Mouse (Mus musculus) stomach, embryonic 14.5 days (tissue): Measurements from ENCODE around the gene 4930522H14Rik. TPM values are rescaled to one million over a fixed set of nuclear protein-coding genes. Genes with fewer than 3 reads are reported as not detected.

Source experiments
- ATAC-seq: fragments of 200-750 bp; cut with Nextera tagmentation; 2 replicates; pipeline ENCODE4 v1.8.0; 2017; ENCODE audit warnings: low read depth, moderate TSS enrichment; ENCODE audit not compliant: insufficient number of reproducible peaks, insufficient read depth, low FRiP score
- H3K27ac ChIP-seq: fragments of 300-500 bp; sonication (generic); 2 replicates; pipeline ENCODE4 v1.5.1; 2014; ENCODE audit warnings: mild to moderate bottlenecking, low read length, moderate library complexity, mixed read lengths
- H3K27me3 ChIP-seq: fragments of 300-500 bp; sonication (generic); 2 replicates; pipeline ENCODE4 v1.6.1; 2014; ENCODE audit warnings: low read length, control low read depth, mixed read lengths; ENCODE audit not compliant: control insufficient read depth, insufficient read depth
- H3K36me3 ChIP-seq: fragments of 300-500 bp; sonication (generic); 2 replicates; pipeline ENCODE4 v1.6.1; 2014; ENCODE audit warnings: mild to moderate bottlenecking, control low read depth, low read length, moderate library complexity, mixed read lengths; ENCODE audit not compliant: control insufficient read depth, insufficient read depth
- H3K4me1 ChIP-seq: fragments of 300-500 bp; sonication (generic); 2 replicates; pipeline ENCODE4 v1.6.1; 2014; ENCODE audit warnings: low read length, control low read depth, mixed read lengths; ENCODE audit not compliant: control insufficient read depth, insufficient read depth
- H3K4me2 ChIP-seq: fragments of 300-500 bp; sonication (generic); replicated peaks from 2 replicates; pipeline ENCODE4 v1.6.1; 2014; ENCODE audit warnings: low read depth, low read length, control low read depth
- H3K4me3 ChIP-seq: fragments of 300-500 bp; sonication (generic); 2 replicates; pipeline ENCODE4 v1.5.1; 2014; ENCODE audit warnings: low read depth, low read length, control low read depth
- H3K9ac ChIP-seq: fragments of 300-500 bp; sonication (generic); replicated peaks from 2 replicates; pipeline ENCODE4 v1.6.1; 2014; ENCODE audit warnings: low read depth, mild to moderate bottlenecking, control low read depth, low read length, moderate library complexity, mixed read lengths
- H3K9me3 ChIP-seq: fragments of 300-500 bp; sonication (generic); 2 replicates; pipeline ENCODE4 v1.6.1; 2016; ENCODE audit warnings: low read depth, low read length, control low read depth; ENCODE audit not compliant: control insufficient read depth
- WGBS: fragments of 180-500 bp; shearing (Covaris S2); extraction: QIAGEN DNeasy Blood & Tissue Kit; methylation state at CpG from one replicate; pipeline ENCODE4 v1.1.7; 2014; 5-methylcytosine and 5-hydroxymethylcytosine counted together
- polyA plus RNA-seq: library from polyadenylated mRNA; unstranded; fragments of >200 nt; fragmentation: Nextera tagmentation; extraction: Ambion mirVana; gene quantifications from 2 replicates; pipeline ENCODE4 v1.2.1, GENCODE M21; 2014

Gene 4930522H14Rik
- polyA plus RNA-seq, 1 experiment from 2014 or later = not detected

- Histone ChIP-seq H3K4me1 (0 out of 2 replicates have a peak, but pooled peaks cover 3% of the 10 kb centered on the region), H3K27ac (no peak overlapping the region), H3K9me3 (no peaks in the 10 kb centered on the region), H3K4me3 (no peak overlapping the region), H3K36me3 (no peaks in the 10 kb centered on the region), H3K9ac (no peak overlapping the region), H3K27me3 (no peaks in the 10 kb centered on the region), H3K4me2 (no peak overlapping the region)
- no peak for ATAC-seq
Observed at GRCm38 (mm10) chr4:109467687-109468086, 63.4 kb downstream of the 4930522H14Rik start.

DNA sequence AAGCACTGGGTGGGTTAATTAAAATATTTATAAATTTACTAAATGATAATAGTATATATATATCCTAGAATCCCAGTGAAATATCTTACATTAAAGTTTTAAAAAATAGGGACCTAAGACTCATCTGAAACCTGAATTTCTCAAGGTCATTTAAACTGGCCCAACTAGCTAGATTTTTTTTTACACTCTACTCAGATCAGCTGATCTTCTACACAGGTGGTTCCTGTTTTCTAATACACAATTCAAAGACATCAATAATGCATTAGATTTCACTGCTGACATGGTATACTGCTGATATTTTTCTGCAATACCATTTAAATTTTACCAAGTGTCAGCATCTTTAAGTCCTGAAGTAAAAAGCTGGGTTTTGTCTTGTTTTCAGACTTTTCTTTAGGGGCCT lies 67.2 kb downstream of the 4930522H14Rik start:
- ATAC-seq = no peak
- Histone ChIP-seq H3K27ac (no peak overlapping the region), H3K27me3 (no peaks in the 10 kb centered on the region), H3K4me3 (no peak overlapping the region), H3K9ac (no peak overlapping the region), H3K9me3 (no peaks in the 10 kb centered on the region), H3K4me2 (no peak overlapping the region), H3K4me1 (peaks cover 11% of the 10 kb centered on the region; the same call in 1 of the 2 replicates), H3K36me3 (no peaks in the 10 kb centered on the region)

DNA sequence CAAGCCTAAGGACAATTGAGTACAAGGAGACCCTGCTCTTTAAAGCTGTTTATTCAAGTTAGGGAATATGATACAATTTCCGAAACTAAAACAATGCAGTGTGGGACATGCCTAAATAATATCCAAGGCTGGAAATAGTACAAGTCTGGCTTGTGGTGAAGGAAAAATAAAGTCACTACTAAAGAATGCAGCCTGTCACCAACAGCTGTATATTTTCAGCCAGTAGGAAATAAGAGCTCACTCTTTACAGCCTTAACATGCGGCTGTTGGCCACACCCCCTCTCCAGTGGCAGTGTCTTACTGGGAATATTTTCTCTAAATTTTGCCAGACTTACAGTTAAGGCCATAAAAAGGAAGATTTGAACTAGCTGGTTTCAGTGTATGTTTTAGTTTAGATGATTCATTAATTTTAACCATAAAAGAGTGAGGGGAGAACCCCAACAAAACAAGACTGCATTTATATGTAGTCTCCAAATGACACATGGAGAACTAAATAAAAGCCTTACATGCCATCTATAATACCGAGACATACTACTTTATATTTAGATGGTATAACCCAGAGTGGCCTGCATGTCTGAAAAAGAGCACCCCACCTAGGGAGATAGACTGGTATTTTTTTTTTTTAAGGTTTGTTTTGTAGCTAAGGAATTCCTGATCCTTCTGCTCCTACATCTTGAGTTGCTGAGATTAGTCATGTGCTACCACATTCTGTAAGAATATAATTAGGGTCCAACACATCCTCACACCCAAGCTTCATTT lies 70.5 kb downstream of the 4930522H14Rik start:
- no peak overlapping the region for H3K4me3 ChIP-seq
- peak overlapping the region; percentile 81 for H3K27ac ChIP-seq
- H3K36me3 ChIP-seq = no peaks in the 10 kb centered on the region
- WGBS = 32% methylated on average over 3 of the region's 3 CpGs
- H3K9me3 ChIP-seq = no peaks in the 10 kb centered on the region
- no peak overlapping the region for H3K9ac ChIP-seq
- ATAC-seq = peak; percentile 90; the same call in 1 of the 2 replicates
- H3K4me1 ChIP-seq = peaks cover 11% of the 10 kb centered on the region; the same call in 1 of the 2 replicates
- no peaks in the 10 kb centered on the region for H3K27me3 ChIP-seq
- no peak overlapping the region for H3K4me2 ChIP-seq

DNA sequence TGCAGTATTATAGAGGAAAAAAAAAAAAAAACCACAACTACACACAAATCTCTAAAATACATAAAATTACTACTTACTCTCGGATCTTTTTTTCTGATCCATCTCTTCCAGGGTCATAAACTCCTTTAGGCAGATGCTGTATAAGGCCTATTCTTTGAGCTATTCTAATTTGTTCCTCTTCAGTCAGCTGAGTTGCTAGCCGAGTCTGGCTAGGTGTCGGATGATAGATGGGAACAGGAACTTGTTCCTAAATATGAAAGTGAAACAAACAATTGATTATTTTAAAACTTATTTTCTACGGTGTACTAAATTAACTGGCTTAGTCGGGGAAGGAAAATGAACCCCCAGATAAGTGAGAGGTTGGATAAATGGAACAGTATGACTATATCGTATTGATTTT lies 74.3 kb downstream of the 4930522H14Rik start:
- Histone ChIP-seq H3K27me3 (no peaks in the 10 kb centered on the region), H3K27ac (no peak overlapping the region), H3K4me3 (no peak overlapping the region), H3K4me2 (no peak overlapping the region), H3K4me1 (peaks cover 11% of the 10 kb centered on the region; the same call in 1 of the 2 replicates), H3K9me3 (no peaks in the 10 kb centered on the region), H3K9ac (no peak overlapping the region), H3K36me3 (peaks cover 6% of the 10 kb centered on the region)
- no peak for ATAC-seq
- 85% methylated on average over 6 of the region's 6 CpGs for WGBS

Other genes starting within 250 kb of the 4930522H14Rik start
- gene Ttc39a, start 124.7 kb downstream of the 4930522H14Rik start, polyA plus RNA-seq = 9.6 and 10.1 TPM in 2 replicates
- gene Rnf11, start 46.6 kb downstream of the 4930522H14Rik start, polyA plus RNA-seq = 40.3 and 47.5 TPM in 2 replicates
- 7.0 and 8.1 TPM in 2 replicates for gene Cdkn2c, start 135.9 kb upstream of the 4930522H14Rik start, polyA plus RNA-seq
- gene Faf1, start 145.3 kb upstream of the 4930522H14Rik start, polyA plus RNA-seq = 29.0 and 32.9 TPM in 2 replicates